Mouse (Mus musculus) cortical plate, adult 2 months (tissue): ENCODE measurements around the gene Kifc5b. TPM values are rescaled to one million over a fixed set of nuclear protein-coding genes. Genes with fewer than 3 reads are reported as not detected.
"Not testable (repeated sequence)": the region's sequence is repeated elsewhere in the genome, so short reads cannot be mapped to it uniquely, and the experiment has no call there.

Experiments
- H3K27ac ChIP-seq: fragments of 200-500 bp; 2 replicates; pipeline ENCODE4 v1.5.1; 2012; ENCODE audit warnings: low read length, control low read depth, inconsistent platforms; ENCODE audit not compliant: insufficient read depth
- H3K4me1 ChIP-seq: fragments of 200-500 bp; 2 replicates; pipeline ENCODE4 v1.6.1; 2011; ENCODE audit warnings: low read length; ENCODE audit not compliant: control insufficient read depth, insufficient read depth
- H3K4me3 ChIP-seq: fragments of 200-500 bp; 2 replicates; pipeline ENCODE4 v1.5.1; 2011; ENCODE audit warnings: mild to moderate bottlenecking, low read length, control low read depth; ENCODE audit not compliant: insufficient read depth
- CTCF ChIP-seq: fragments of 200-500 bp; IDR thresholded peaks from 2 replicates; pipeline ENCODE4 v1.5.1; 2011; ENCODE audit warnings: mild to moderate bottlenecking, control low read depth, low read length; ENCODE audit not compliant: insufficient read depth; ENCODE audit errors: extremely low read depth
- POLR2A ChIP-seq: fragments of 200-500 bp; IDR thresholded peaks from 2 replicates; pipeline ENCODE4 v1.6.1; 2011; ENCODE audit warnings: mild to moderate bottlenecking, low read length, control low read depth; ENCODE audit not compliant: insufficient read depth; ENCODE audit errors: extremely low read depth
- polyA plus RNA-seq: library from polyadenylated mRNA; depleted of rRNA; stranded (reverse); fragments of >200 nt; gene quantifications from 2 replicates; pipeline ENCODE4 v1.2.3, GENCODE M21; 2012; rRNA removed

Gene Kifc5b
- polyA plus RNA-seq, 1 experiment, result 3.9 TPM

DNA sequence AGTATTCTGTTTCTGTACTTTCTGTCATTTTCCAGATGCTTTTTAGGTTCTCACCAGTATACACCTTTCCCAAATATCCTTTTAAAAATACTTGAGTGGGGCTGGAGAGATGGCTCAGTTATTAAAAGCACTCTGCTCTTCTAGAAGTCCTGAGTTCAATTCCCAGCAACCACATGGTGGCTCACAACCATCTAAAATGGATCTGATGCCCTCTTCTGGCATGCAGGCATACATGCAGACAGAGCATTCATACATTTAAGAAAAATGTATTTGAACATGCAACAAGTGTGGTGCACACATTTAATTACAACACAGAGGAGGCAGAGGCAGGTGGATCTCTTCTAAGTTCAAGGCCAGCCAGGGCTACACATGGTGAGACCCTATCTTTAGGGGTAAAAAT lies 58.5 kb downstream of the Kifc5b start:
- 0 out of 2 replicates have a peak, but pooled peaks have one; percentile 2 for TF ChIP-seq CTCF
- TF ChIP-seq POLR2A, result no peak
- no peak overlapping the region for H3K4me3 ChIP-seq
- peaks cover 3% of the 10 kb centered on the region; the same call in 1 of the 2 replicates for H3K4me1 ChIP-seq
- no peak overlapping the region for H3K27ac ChIP-seq

DNA sequence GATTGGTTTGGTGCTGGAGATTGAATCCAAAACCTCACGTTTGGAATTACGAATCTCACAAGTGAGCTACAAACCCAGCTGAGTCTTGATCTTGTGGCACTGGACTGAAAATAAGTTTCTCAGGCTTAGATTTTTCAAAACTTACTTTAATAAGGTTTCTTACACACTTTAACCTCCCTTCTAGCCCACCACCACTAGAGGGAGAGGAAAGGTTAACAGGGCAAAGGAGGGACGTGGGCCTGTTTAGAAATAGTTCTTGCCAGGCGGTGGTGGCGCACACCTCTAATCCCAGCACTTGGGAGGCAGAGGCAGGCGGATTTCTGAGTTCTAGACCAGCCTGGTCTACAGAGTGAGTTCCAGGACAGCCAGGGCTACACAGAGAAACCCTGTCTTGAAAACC lies 60.5 kb downstream of the Kifc5b start:
- H3K27ac ChIP-seq, H3K4me3 ChIP-seq, H3K4me1 ChIP-seq: not testable (repeated sequence)

DNA sequence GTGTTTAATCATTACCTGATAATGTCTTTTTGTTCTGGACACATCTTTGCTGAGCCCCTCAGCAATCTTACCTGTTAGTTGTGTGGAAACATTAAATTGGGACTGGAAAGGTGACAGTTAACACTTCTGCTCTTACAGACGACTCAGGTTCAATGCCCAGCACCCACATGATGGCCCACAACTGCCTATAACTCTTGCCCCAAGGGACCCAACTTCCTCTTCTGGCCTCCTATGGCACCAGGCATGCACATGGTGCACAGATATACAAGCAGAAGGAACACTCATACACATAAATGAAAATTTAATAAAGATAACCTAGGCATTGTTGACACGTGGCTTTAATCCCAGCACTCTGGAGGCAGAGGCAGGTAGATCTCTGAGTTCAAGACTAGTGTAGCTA lies 62.5 kb downstream of the Kifc5b start:
- Histone ChIP-seq H3K4me1 (peaks cover 9% of the 10 kb centered on the region), H3K4me3 (no peak overlapping the region), H3K27ac (no peak overlapping the region)
- TF ChIP-seq CTCF, result no peak
- TF ChIP-seq POLR2A, result no peak

DNA sequence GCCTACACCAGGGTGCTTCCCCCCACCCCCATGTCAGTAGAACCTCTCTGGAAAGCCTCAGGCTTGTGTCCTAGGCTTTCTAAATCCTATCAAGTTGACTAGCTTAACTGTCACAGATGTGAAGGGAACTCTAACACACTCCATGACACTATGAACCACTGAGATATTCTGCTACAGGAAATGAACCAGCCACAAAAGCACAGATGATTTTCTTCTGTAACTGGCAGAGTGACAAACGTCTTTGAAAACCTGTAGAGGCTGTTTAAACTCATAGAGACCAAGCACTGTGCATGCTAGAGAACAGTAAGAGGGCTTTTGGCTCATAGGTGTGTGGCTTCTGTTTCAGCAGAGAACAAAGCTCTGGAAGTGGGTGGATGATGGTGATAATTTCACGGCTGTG lies 64.2 kb downstream of the Kifc5b start:
- TF ChIP-seq CTCF, result no peak
- no peak for TF ChIP-seq POLR2A
- Histone ChIP-seq H3K27ac (peak overlapping the region; percentile 12; the same call in 1 of the 2 replicates), H3K4me1 (peaks cover 7% of the 10 kb centered on the region), H3K4me3 (no peak overlapping the region)

Other genes starting within 250 kb of the Kifc5b start
- gene Crebrf, start 201.4 kb upstream of the Kifc5b start, polyA plus RNA-seq, result 17.4 and 19.2 TPM in 2 replicates
- gene Bnip1, start 136.0 kb upstream of the Kifc5b start, polyA plus RNA-seq, result 40.3 and 42.8 TPM in 2 replicates
- not detected in 2 replicates for gene Nkx2-5, start 72.1 kb upstream of the Kifc5b start, polyA plus RNA-seq
- gene Phf1, start 16.0 kb downstream of the Kifc5b start, polyA plus RNA-seq, result 47.7 and 48.1 TPM in 2 replicates
- 136 and 139 TPM in 2 replicates for gene Cuta, start 22.5 kb downstream of the Kifc5b start, polyA plus RNA-seq
- 185 and 195 TPM in 2 replicates for gene Syngap1, start 24.2 kb downstream of the Kifc5b start, polyA plus RNA-seq
- 13.9 and 14.5 TPM in 2 replicates for gene Zbtb9, start 56.1 kb downstream of the Kifc5b start, polyA plus RNA-seq
- gene Bak1, start 111.9 kb downstream of the Kifc5b start, polyA plus RNA-seq, result 17.3 and 19.3 TPM in 2 replicates
- 2.4 and 2.6 TPM in 2 replicates for gene Itpr3, start 140.2 kb downstream of the Kifc5b start, polyA plus RNA-seq
- gene Uqcc2, start 216.8 kb downstream of the Kifc5b start, polyA plus RNA-seq, result 438 and 459 TPM in 2 replicates